Mouse (Mus musculus): ENCODE data around the gene Arl5a. TPM values are rescaled to one million over a fixed set of nuclear protein-coding genes. Genes with fewer than 3 reads are reported as not detected.
A peak's percentile ranks its signal among the peaks of the same experiment; 100 is the strongest.

The Arl5a gene
- total RNA-seq, 2 experiments from 2014 or later: 64.7 to 65.5 TPM

DNA sequence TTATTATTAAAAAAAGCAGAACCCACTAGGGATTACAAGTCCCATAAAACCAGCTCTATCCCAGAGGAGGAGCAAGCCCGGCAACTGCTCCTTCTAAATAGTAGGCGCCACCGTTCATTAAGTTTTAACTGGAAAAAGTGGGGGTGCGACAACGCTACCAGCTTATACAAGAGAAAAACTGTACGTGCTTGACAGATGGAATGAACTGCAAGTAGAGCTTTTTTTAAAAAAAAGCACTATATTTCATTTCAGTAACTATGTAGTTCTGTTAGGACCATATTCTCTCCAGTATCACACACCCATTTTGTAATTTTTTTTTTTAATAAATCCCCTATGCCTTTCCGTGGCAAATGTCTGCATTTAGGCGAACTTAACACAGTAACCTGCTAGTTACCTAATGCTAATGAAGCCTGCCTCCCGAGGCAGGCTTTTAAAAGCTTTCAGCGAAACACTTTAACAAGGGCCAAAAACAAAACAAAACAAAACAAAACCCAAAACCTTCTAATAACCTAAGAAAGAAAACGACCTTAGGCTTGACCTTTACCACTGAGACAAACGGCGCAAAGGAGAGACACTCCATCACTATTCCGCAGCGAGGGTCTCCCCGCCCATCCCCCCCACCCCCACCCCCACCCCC, 972 bp downstream of the Arl5a start:
- DNase-seq (ENCODE audit: low spot score in 2 of 2): peak in 1 of 2 experiments; percentile 45

DNA sequence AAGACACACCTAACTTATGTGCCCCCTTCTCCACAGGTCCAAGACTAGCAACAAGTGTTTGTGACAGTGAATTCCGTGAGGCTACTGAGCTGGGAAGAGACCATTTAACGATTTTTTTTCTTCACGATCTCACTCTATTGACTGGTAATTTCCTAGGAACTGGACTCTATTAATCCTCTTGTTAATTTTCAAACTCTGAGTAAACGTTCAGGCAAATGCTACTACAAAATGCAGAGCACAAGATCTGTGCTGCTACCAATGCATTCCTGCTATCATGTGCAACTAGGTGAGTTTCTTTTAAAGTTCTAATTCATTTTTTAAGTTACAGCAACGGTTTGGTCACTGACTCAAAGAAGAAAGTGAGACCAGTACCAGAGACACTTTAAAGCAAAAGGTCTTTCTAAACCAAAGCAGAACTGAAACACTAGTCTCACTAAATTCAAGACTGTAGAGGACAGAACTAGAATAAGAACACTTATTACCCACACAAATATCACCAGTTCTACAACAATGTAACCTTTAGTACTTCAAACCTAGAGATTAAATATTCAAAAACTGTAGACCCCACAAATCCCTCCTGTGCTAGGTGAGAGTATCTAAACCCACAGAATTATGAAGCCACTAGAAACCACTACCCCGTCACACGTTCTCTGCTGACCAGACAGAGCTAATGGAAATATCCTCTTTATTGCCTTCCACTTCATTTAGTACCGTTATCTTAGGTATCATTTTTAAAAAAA, 1.7 kb downstream of the Arl5a start:
- no peak for DNase-seq (ENCODE audit: low spot score in 2 of 2)

DNA sequence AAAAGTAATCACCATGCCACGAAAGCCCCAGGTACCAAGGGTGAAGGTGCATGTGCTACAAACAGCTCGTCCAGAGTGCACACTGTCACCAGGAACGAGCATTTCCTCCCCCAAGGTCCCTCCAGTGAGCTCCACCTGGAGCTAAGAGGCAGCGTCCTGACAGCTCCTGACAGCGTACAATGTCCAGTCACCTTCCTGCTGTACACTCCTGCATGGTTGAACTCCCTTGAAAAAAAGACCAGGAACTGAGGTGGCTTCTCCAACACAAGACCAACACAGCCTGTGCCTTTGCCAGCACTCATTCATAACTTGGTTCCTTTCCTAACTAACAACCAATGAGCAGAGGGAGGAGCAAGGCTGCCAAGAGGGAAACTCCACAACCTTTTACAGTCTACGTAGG, 3.5 kb downstream of the Arl5a start:
- DNase-seq (ENCODE audit: low spot score in 2 of 2): no peak

DNA sequence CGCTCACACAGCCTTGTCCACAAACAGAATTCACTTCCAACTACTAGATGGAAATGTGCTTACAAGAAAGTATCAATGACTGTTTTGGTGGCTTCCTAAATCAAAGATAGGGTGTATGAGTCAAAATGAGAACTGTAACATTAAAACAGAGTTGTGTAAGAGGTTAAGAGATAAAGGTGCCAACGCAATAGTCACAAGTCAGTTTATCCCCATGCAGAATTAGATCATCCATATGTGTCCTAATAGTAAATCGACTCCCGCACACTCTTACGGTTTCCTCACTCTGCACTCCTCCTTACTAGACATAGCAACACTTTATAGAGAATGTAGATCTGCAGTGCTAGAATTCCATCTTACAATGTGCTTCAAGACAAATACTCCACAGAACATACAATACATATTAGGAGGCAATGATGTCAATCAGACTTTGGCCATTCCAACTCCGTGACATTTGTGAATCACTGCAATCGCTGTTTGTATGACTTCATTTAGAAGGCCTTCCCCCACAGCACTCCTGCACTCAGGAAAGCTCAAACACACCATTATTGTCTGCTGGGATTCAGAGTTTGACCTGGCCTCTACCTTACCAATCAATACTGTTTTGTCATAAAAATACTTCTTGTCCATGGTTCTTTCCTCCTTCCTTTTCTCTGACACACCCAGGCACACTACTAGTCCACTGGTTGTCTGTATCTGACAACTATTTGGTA, 4.5 kb downstream of the Arl5a start:
- DNase-seq (ENCODE audit: low spot score in 2 of 2): no peak

DNA sequence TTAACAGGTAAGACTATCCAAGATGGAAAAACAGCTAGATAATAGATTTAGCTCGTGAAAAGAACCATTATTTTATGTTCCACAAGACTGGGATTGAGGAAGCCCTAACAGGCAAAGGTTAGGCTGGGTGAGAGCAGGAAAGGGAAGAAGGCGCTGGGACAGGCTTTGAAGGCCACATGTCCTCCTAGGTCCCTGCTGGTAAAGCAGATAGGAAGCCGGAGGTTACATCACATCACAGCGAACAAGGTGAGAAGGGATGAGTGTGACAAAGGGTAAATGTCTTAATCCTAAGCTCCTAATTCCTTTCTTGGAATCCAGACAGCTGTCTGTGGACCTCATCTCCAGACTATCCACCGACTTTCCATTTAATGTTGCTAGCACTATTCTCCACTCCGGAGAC, 5.4 kb downstream of the Arl5a start:
- DNase-seq (ENCODE audit: low spot score in 2 of 2): no peak

DNA sequence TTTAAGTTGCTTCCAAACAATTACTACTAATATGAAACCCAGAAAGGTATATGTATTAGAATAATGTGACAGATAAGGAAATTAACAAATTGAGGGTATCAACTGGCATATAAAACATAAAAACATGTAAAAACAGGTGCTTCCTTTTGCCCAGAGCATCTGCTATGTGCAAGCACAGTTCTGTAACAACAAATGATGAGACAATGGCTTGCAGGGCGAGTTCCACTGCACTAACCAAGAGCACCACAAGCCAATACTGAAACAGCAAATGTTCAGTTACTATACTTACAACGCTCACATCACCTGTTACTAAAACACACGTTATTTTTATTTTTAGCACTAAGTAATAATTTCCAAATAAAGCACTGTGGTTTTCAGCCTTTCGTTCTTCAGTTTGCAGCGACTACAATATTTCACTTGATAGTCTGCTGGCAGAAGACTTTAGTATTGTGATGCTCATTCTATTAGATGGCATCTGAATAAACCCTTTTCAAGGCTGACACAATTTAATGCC, 12.1 kb downstream of the Arl5a start:
- DNase-seq (ENCODE audit: low spot score in 2 of 2): no peak

DNA sequence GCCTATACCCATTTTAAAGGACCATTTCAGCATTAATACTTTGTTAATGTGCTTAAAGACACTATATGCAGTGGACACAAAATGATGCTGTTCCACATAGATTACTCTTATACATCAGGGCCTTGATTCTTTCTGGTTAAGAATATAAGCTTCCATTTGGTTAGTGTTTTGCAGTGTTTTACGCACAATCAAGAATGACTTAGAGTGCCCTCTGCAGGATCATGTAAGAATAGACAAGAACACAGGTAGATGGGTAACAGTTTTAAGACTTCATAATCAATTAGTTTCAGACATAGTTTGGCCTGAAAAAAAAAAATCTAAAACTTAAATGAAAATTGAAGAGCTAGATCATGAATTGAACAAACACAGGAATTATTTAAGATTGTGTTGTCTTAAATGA, 18.2 kb downstream of the Arl5a start:
- DNase-seq (ENCODE audit: low spot score in 2 of 2): no peak

DNA sequence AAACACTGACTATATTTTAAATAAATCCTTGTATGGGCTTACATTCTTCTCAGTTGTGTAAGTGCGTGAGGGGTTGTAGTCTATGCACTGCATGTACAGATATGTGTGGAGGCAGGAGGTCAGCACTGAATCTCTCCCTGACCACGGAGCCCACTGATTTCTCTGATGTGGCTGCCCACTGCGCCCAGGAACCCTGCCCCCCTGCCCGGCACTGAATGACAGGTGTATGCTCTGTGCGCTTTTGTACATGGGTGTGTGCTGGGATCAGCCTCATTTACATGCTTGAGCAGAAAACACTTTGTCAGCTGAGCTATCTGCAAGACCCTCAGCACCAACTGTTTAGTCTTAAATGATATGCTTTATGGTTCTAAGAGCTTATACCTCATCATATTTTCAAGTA, 19.5 kb downstream of the Arl5a start:
- no peak for DNase-seq (ENCODE audit: low spot score in 2 of 2)

DNA sequence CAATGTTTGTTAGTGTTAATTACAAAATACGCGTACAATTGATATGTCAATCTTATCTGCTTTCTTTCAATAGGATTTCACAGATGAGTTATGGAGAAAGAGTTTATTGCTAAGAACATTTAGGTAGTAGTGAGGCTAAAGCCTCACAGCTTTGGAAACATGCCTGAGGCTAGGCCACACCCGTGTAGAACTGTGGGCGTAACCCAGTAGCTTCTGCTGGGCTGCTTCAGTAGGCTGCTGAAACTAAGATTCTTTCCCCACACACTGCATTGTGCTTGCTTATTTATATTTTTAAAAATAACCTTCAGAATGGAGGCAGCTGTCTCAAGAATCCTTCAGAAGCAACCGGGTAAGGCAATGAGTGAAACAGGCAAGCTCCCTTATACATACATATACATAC, 30.2 kb downstream of the Arl5a start:
- DNase-seq (ENCODE audit: low spot score in 2 of 2): no peak

DNA sequence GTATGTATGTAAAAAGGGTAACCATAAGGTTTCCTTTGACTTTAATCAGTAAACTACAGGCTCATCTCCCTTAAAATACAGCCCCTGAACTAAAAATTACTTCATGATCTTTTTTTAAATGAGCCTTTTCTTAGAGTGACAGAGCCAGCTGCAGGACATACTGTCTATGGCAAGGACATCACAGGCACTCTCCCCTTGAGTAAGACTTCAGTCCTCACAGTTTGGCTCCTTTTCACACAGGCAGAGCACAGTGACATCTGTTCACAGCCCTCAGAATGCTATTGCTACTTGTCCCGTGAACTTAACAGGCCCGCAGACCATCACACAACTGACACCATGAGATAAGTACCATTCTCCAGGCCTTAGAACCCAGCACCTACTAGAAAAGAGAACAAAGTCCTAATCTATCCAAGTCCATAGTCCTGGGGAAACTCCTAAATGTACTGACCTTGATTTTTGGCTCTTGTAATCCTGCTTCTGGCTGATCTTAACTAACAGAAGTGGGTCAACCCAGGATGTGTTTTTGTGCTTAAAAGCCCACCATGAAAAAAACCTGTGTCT, 34.2 kb downstream of the Arl5a start:
- DNase-seq (ENCODE audit: low spot score in 2 of 2): no peak

DNA sequence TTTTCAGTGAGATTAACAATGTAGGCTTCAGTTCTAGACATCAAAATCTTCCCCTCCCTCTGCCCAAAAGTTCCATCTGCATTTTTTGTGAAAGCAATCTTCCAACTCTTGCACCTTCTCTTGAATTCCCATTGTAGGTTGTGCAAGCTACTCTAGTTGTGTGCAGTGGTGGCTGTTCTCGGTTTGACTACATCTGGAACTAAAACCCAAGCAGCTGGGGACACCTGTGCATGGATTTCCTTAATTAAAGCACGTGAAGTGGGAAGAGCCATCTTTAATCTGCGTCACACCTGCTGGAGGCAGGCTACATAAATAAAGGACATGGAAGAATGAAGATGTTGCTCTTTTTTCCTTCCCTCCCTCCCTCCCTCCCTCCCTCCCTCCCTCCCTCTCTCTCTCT, 34.7 kb downstream of the Arl5a start:
- no peak for DNase-seq (ENCODE audit: low spot score in 2 of 2)

DNA sequence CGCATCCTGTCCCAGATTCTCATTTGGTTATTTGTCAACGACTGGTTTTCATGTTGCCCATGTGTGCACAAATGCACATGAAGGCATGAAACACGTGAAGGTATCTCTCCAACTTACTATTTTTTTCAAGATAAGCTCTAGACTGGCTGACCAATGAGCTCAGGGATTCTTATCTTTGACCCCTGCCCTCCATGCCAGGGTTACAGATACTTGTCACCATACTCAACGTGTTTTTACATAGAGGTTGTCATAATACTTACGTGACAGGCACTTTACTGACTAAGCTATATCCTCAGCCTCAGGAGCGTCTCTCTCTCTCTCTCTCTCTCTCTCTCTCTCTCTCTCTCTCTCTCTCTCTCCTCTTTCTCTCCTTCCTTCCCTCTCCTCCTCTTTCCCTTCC, 38.2 kb downstream of the Arl5a start:
- no peak for DNase-seq (ENCODE audit: low spot score in 2 of 2)

DNA sequence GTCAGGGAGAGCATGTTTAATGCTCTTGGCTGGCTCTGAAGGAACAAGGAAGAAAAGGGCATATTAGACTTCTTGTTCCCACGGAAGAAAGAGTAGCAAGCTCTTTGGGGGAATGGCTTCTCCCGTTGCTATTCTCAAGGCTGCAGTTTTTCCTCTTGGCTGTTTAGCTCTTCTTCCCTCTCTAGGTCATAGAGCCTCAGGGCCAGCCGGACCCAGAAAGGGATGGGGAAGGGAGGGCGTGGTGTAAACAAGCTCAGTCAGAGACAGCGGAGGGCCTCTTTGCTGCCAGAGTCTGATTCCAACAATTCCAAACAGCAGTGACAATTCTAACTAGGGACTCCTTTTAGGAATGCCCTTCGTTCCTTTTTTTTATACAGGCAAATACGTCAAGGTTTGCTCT, 38.7 kb downstream of the Arl5a start:
- no peak for DNase-seq (ENCODE audit: low spot score in 2 of 2)

DNA sequence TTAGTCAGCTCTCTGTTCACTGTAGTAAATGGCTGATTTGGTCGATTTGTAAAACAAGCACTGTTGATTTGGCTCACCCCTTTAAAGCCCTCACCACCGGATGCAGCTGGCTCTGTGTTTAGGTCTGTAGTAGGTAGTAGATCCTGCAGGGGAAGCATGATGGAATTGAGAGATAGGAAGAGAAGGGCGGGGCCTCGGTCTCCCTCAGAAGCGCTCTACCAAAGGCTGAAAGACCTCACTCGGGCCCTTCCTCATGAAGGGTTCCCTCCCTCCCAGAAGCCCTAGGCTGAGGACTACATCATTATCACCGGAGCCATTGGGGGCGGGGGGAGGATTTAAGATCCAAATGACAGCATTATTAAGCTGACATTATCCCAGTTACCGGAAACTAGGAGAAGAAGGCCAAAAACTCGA, 45.8 kb downstream of the Arl5a start:
- no peak for DNase-seq (ENCODE audit: low spot score in 2 of 2)

DNA sequence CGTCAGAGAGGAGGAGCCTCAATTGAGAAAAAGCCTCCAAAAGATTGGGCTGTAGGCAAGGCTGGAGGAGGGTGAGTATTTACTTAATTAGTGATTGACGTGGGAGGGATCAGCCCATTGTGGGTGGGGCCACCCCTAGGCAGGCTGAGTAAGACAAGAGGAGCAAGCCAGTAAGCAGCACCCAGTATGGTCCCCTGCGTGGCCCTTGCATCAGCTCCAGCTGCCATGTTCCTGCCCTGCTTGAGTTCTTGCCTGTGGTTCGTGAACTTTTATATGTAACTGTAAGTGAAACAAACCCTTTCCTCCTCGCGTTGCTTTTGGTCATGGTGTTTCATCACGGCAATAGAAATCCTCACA, 46.3 kb downstream of the Arl5a start, which contains the start of gene Neb:
Gene Neb (minus strand): TSS at position 27 of the 357 bp plus-strand sequence.
- no peak for DNase-seq (ENCODE audit: low spot score in 2 of 2)

DNA sequence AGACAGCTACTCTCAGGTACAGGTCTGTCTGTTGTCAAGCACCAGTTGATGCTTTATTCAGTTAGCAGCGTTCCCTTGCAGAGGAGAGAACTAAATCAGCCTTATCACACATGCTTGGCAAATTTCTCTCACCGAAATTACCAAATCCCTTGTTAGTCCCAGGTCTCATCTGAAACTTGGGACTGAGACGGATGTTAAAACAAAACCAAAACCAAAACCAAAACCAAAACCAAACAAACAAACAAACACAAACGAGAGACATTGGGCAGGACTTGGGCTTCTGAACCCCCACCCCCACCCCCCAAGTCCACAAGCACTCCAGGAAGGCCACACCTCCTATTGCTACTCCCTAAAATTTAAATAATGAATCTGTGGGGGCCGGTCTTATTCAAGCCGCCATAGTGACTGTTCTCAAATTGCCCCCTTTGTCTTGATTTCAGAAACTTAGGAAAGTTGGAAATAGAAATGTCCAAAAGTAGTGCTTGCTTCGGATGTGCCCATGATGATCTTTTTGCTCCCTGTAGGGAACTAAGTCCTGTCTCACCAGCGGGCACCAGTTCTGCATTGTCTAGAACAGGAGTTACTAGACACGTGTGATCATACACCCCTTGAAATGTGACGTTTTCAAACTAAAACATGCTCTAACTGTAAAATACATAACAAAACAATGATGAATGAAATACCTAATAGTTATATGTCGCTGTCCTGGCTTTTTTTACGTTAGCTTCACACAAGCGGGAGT, 46.8 kb downstream of the Arl5a start:
- no peak for DNase-seq (ENCODE audit: low spot score in 2 of 2)

DNA sequence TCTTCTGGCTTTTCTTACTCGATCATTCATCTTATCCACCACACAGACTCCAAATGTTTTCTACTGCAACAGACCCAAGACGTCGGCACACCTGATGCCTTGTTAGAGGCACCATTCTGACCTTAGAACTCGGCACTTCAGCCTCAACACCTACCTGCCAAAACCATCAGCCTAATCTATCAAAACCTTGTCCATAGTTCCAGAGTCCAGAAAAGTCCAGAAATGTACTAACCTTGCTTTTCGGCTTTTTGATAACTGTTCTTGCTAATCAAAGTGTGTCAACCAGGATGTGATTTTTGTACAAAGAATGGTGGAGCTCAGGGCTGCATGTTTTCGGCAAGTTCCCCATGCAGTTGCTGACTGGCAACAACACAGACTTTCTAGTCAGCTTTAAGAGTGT, 50.0 kb downstream of the Arl5a start:
- DNase-seq (ENCODE audit: low spot score in 2 of 2): no peak

DNA sequence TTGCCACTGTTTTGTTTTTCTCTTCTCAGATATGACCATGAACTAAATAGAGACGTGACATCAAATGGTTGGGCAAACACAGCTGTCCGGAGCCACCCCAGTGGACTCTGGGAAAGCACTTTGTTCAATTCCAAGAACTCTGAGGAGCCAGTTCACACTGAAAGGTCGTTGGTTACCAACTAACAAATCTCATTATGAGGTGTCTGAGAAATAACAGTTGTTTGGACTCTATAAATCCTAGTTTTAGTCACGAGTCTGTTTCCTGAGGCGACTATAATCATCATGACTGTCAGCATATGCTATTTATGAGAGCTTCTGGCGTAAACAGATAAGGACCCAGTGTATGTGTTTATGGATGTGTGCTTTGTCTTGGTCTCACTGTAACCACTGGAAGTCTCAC, 52.2 kb downstream of the Arl5a start:
- no peak for DNase-seq (ENCODE audit: low spot score in 2 of 2)

DNA sequence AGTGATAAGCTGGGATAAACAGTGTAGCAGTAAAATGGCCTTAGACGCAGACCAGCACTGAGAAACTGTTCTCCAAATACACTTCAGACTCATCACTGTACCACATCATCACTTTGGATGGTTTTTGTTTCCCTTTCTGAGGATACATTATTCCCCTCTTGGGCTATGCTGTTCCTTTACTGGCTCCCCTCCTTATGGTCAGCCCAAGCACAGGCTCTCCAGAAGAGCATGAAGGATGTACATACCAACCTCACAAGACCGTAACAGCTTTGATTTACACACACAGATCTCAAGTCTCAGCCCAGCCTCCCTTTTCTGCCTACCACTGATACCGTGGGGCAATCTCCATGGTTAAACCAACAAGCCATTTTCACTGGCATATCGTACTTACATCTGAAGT, 52.6 kb downstream of the Arl5a start:
- no peak for DNase-seq (ENCODE audit: low spot score in 2 of 2)

DNA sequence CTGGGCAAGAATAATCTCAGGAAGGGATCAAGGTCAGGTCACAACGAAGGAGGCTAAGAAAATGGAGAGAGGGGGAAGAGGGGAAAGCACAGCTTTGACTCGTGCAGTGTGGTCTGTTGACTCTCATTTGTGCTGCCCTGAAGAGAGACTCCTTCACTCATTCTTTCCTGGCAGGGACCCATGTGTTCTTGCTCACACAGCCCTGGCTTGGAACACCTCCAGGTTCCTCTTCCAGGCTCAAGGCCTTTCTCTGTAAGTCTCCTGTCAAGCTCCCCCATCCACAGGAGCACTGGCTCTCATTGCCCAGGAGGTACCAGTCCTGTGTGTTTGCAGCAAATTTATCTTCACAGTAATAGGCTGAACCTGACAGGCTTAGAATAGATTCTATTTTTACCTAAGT, 53.6 kb downstream of the Arl5a start:
- DNase-seq (ENCODE audit: low spot score in 2 of 2): no peak

DNA sequence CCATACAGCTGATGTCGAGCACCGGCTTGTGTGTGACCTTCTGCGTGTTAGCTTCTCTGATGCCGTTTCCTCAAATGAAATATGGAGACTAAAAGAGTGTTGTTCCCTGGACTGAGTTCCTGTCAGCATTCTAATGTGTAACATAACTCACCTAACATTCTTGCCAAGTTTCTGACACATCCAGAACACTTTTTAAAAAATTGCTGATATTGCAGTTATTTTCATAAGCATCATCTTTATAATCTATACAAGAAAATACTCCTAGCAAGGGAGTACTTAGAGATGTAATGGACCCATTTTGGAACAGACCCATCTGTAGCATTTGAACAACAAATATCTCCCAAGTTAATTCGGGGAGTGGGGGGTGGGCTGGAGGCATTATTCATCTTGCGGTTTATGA, 55.1 kb downstream of the Arl5a start:
- no peak for DNase-seq (ENCODE audit: low spot score in 2 of 2)
